Mouse (Mus musculus): ENCODE results near the gene ccdc198. TPM values are rescaled to one million over a fixed set of nuclear protein-coding genes. Genes with fewer than 3 reads are reported as not detected.

Gene ccdc198
- polyA plus RNA-seq, 1 experiment from 2014 or later: 0.28 TPM

DNA sequence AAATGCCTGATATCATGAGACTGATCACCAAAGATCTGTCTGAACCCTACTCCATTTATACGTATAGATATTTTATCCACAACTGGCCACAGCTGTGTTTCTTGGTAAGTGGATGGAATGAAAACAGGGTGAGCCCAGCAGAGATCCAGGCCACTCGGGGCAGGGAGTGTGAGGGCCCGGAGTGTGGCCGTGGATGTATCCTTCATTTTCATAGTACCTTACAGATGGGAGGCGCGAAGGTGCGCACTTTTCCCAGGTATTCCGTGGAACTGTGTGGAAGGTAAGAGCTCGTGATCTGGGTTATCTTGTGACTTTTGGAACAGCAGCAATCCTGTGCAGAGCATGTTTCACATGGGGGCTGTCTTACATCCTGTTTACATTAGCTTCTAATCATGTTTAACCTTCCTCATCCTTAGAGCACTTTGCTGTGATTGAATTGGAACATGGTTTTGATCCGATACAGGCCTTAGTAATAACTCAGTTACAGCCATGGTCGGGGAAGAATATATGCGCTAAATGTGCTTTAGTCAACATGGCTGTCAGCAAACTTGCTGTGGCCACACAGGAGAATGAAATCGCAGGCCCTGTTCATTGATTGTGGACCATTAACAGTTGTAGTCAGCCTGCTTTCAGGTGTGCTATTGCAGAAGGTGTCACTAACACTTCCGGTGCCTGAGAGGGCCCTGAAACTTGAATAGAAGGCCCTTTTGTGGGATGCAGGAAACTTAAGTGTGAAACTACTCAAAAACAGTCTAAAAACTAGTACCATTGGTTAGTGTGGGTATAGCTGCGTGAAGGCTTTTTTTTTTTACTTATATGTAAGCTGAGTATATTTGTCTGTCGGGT lies 71.8 kb downstream of the ccdc198 start:
- Histone ChIP-seq H3K4me1 (peaks cover 36% of the 10 kb centered on the region), H3K27ac (no peak overlapping the region), H3K4me3 (peak overlapping the region; percentile 77), H3K36me3 (replicated peaks) (no peaks in the 10 kb centered on the region), H3K27me3 (replicated peaks) (no peaks in the 10 kb centered on the region), H3K9me3 (no peaks in the 10 kb centered on the region), H3K4me2 (peak overlapping the region; percentile 74), H3K9ac (peak overlapping the region; percentile 87)
- WGBS: 50% methylated on average over 16 of the region's 16 CpGs
- ATAC-seq (replicated peaks): no peak

DNA sequence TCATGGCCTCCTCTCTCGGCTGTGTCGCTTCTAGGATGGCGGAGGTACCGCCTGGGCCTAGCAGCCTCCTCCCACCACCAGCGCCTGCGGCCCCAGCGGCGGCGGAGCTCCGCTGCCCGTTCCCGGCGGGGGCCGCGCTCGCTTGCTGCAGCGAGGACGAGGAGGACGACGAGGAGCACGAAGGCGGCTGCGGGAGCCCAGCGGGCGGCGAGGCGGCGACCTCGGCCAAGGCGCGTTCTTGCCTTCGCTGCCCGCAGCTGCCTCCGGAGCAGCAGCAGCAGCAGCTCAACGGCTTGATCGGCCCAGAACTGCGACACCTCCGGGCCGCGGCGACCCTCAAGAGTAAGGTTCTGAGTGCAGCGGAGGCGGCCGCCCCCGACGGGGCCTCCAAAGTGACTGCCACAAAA lies 72.7 kb downstream of the ccdc198 start:
- no peaks in the 10 kb centered on the region for H3K36me3 ChIP-seq (replicated peaks)
- H3K27me3 ChIP-seq (replicated peaks): no peaks in the 10 kb centered on the region
- peak overlapping the region; percentile 83 for H3K27ac ChIP-seq
- no peaks in the 10 kb centered on the region for H3K9me3 ChIP-seq
- peak overlapping the region; percentile 77 for H3K4me3 ChIP-seq
- ATAC-seq (replicated peaks): peak; percentile 87
- H3K9ac ChIP-seq: peak overlapping the region; percentile 87
- H3K4me2 ChIP-seq: peak overlapping the region; percentile 74
- H3K4me1 ChIP-seq: peaks cover 36% of the 10 kb centered on the region
- WGBS: 1% methylated on average over 46 of the region's 46 CpGs

DNA sequence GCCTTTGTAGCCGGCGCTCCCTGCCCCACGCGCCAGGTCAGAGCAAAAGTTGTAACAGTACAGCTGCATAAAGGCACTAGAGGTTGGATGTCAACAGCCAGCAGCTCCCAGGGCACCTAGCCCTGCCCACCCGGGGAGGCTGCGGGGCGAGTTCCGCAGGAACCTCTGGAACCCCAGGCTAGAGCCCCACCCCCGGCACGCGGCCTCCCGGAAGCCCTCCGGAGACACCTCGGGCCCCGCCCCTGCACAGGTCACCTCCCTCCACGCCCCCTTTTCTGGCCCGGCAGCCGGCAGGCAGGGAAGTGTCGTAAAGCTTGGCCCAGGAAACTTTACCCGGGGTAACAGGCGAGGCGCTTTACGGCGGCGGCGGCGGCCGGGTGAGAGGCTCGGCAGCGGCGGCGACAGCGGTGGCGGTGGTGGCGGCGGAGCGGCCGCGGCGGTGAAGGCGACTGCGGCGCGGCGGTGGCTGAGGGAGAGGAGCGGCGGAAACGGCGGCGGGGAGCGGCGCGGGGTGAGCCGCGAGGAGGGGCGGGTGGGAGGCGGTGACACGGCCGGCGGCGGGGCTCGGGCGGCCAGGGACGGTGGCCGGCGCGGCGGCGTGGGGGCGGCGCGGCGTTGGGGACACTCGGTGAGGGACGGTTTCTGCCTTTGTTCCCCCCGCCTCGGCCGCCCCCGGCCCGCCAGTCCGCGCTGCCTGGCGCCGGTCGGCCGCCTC lies 73.2 kb downstream of the ccdc198 start, which contains the start of gene Naa30:
Gene Naa30, plus strand, starts transcription at position 360 of the 715 bp plus-strand sequence.
- H3K4me2 ChIP-seq: peak within 1 kb of the TSS; percentile 74
- peak within 1 kb of the TSS; percentile 83 for H3K27ac ChIP-seq
- H3K9ac ChIP-seq: peak within 1 kb of the TSS; percentile 87
- H3K4me3 ChIP-seq: peak within 1 kb of the TSS; percentile 77
- H3K4me1 ChIP-seq: peaks cover 34% of the 10 kb centered on the region
- no peaks in the 10 kb centered on the region for H3K27me3 ChIP-seq (replicated peaks)
- peak; percentile 93 for ATAC-seq (replicated peaks)
- WGBS: under 1% methylated on average over 56 of the region's 86 CpGs
- no peaks in the 10 kb centered on the region for H3K9me3 ChIP-seq
- H3K36me3 ChIP-seq (replicated peaks): no peaks in the 10 kb centered on the region

DNA sequence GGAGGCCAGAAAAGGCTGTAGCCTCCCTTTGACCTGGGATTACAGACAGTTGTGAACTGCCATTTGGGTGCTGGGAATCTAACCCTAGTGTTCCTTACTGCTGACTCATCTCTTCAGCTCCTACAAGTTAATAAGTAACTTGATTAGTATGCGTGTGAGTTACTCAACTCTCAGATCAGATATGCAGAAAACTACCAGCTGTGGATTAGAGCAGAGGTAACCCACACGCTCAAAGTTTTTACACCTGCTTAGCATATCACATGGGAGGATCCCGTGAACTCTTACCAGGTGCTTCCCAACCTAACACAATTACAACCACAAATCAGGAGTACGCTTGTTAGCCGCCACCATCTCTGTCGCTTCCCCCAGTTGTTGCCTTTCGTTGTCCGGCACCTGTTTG lies 74.0 kb downstream of the ccdc198 start:
- peaks cover 33% of the 10 kb centered on the region for H3K4me1 ChIP-seq
- peak overlapping the region; percentile 77 for H3K4me3 ChIP-seq
- no peaks in the 10 kb centered on the region for H3K36me3 ChIP-seq (replicated peaks)
- ATAC-seq (replicated peaks): peak; percentile 38
- peak overlapping the region; percentile 74 for H3K4me2 ChIP-seq
- peak overlapping the region; percentile 83 for H3K27ac ChIP-seq
- no peaks in the 10 kb centered on the region for H3K27me3 ChIP-seq (replicated peaks)
- H3K9ac ChIP-seq: peak overlapping the region; percentile 87; the same call in 1 of the 2 replicates
- WGBS: 22% methylated on average over 8 of the region's 8 CpGs
- no peaks in the 10 kb centered on the region for H3K9me3 ChIP-seq

Other genes with a start within 250 kb of the ccdc198 start
- gene Ap5m1, start 179.4 kb downstream of the ccdc198 start, polyA plus RNA-seq (2015; fragmentation: Nextera tagmentation; extraction: Ambion mirVana): 19.0 and 22.2 TPM in 2 replicates
- gene Exoc5, start 178.8 kb downstream of the ccdc198 start, polyA plus RNA-seq (2015; fragmentation: Nextera tagmentation; extraction: Ambion mirVana): 70.5 and 73.0 TPM in 2 replicates
- gene Naa30, start 73.2 kb downstream of the ccdc198 start, polyA plus RNA-seq (2015; fragmentation: Nextera tagmentation; extraction: Ambion mirVana): 14.0 and 17.6 TPM in 2 replicates

Measured in midbrain, embryonic 15.5 days (tissue).